Mouse (Mus musculus): ENCODE data around the gene Trappc3l.

- TF ChIP-seq CTCF (IDR thresholded peaks at IDR 0.05; ENCODE audit: low read depth) = no peak
- TF ChIP-seq EP300 (IDR thresholded peaks at IDR 0.05; ENCODE audit: low read depth) = no peak
Observed at GRCm38 (mm10) chr10:34037401-34037800, at the start of gene Trappc3l.

All from heart, postnatal 0 days (tissue).